Mouse (Mus musculus) kidney, embryonic 15.5 days (tissue): ENCODE data around the gene Ush1g. TPM values are rescaled to one million over a fixed set of nuclear protein-coding genes. Genes with fewer than 3 reads are reported as not detected.

ENCODE experiments used
- ATAC-seq: fragments of 200-750 bp; cut with Nextera tagmentation; replicated peaks from 2 replicates; pipeline ENCODE4 v1.8.0; 2017; ENCODE audit warnings: moderate TSS enrichment; ENCODE audit not compliant: low FRiP score
- H3K27ac ChIP-seq: fragments of 300-500 bp; sonication (generic); 2 replicates; pipeline ENCODE4 v1.5.1; 2015; ENCODE audit warnings: mild to moderate bottlenecking, inconsistent platforms
- H3K27me3 ChIP-seq: fragments of 300-500 bp; sonication (generic); 2 replicates; pipeline ENCODE4 v1.6.1; 2015; ENCODE audit warnings: inconsistent platforms
- H3K36me3 ChIP-seq: fragments of 300-500 bp; sonication (generic); 2 replicates; pipeline ENCODE4 v1.6.1; 2015; ENCODE audit warnings: inconsistent platforms
- H3K4me1 ChIP-seq: fragments of 300-500 bp; sonication (generic); 2 replicates; pipeline ENCODE4 v1.6.1; 2015; ENCODE audit warnings: inconsistent platforms
- H3K4me2 ChIP-seq: fragments of 300-500 bp; sonication (generic); 2 replicates; pipeline ENCODE4 v1.6.1; 2015; ENCODE audit warnings: moderate library complexity, mild to moderate bottlenecking, inconsistent platforms
- H3K4me3 ChIP-seq: fragments of 300-500 bp; sonication (generic); replicated peaks from 2 replicates; pipeline ENCODE4 v1.5.1; 2015; ENCODE audit warnings: mild to moderate bottlenecking, inconsistent platforms
- H3K9ac ChIP-seq: fragments of 300-500 bp; sonication (generic); 2 replicates; pipeline ENCODE4 v1.6.1; 2015; ENCODE audit warnings: mild to moderate bottlenecking, inconsistent platforms
- H3K9me3 ChIP-seq: fragments of 300-500 bp; sonication (generic); replicated peaks from 2 replicates; pipeline ENCODE4 v1.6.1; 2016; ENCODE audit warnings: inconsistent platforms
- WGBS: fragments of 180-500 bp; shearing (Covaris S2); methylation state at CpG from one replicate; pipeline ENCODE4 v1.1.7; 2015; ENCODE audit warnings: mixed read lengths; 5-methylcytosine and 5-hydroxymethylcytosine counted together
- polyA plus RNA-seq: library from polyadenylated mRNA; unstranded; fragments of >200 nt; fragmentation: Nextera tagmentation; extraction: Ambion mirVana; gene quantifications from 2 replicates; pipeline ENCODE4 v1.2.1, GENCODE M21; 2015

The Ush1g gene
- polyA plus RNA-seq, 1 experiment from 2014 or later = not detected

- Histone ChIP-seq H3K4me2 (peak within 1 kb of the TSS; percentile 68), H3K36me3 (no peaks in the 10 kb centered on the region), H3K9ac (peak within 1 kb of the TSS; percentile 0), H3K4me1 (peaks cover 13% of the 10 kb centered on the region), H3K9me3 (no peaks in the 10 kb centered on the region), H3K4me3 (peak within 1 kb of the TSS; percentile 40), H3K27me3 (peaks cover 45% of the 10 kb centered on the region), H3K27ac (no peak within 1 kb of the TSS)
- ATAC-seq = peak; percentile 81
- under 1% methylated on average over 44 of the region's 44 CpGs for WGBS
Measured at GRCm38 (mm10) chr11:115297214-115297826, 24.5 kb downstream of the Ush1g start, which contains the start of gene Fads6. Gene Fads6, minus strand, starts transcription at chr11:115297663.

- Histone ChIP-seq H3K27ac (no peak overlapping the region), H3K4me3 (peak overlapping the region; percentile 40), H3K4me2 (peak overlapping the region; percentile 68), H3K9ac (peak overlapping the region; percentile 0), H3K36me3 (no peaks in the 10 kb centered on the region), H3K9me3 (no peaks in the 10 kb centered on the region), H3K4me1 (peaks cover 17% of the 10 kb centered on the region), H3K27me3 (peaks cover 45% of the 10 kb centered on the region)
- ATAC-seq = no peak; the same call in 1 of the 2 replicates
- 54% methylated on average over 21 of the region's 21 CpGs for WGBS
Measured at GRCm38 (mm10) chr11:115296471-115297210, 25.2 kb downstream of the Ush1g start.

- Histone ChIP-seq H3K9me3 (no peaks in the 10 kb centered on the region), H3K9ac (no peak overlapping the region), H3K27ac (no peak overlapping the region), H3K4me1 (peaks cover 18% of the 10 kb centered on the region), H3K4me3 (no peak overlapping the region), H3K27me3 (peaks cover 45% of the 10 kb centered on the region), H3K4me2 (no peak overlapping the region), H3K36me3 (no peaks in the 10 kb centered on the region)
- no peak for ATAC-seq
- 82% methylated on average over 11 of the region's 11 CpGs for WGBS
Measured at GRCm38 (mm10) chr11:115295939-115296338, 25.9 kb downstream of the Ush1g start.

- Histone ChIP-seq H3K4me2 (no peak overlapping the region), H3K9me3 (no peaks in the 10 kb centered on the region), H3K4me3 (no peak overlapping the region), H3K27ac (no peak overlapping the region), H3K4me1 (peaks cover 27% of the 10 kb centered on the region), H3K27me3 (peaks cover 24% of the 10 kb centered on the region), H3K9ac (no peak overlapping the region), H3K36me3 (no peaks in the 10 kb centered on the region)
- WGBS = 64% methylated on average over 14 of the region's 14 CpGs
- ATAC-seq = no peak
Measured at GRCm38 (mm10) chr11:115292631-115293375, 29.0 kb downstream of the Ush1g start.

GRCm38 (mm10) chr11:115291503-115291902 lies 30.3 kb downstream of the Ush1g start:
- no peak for ATAC-seq
- Histone ChIP-seq H3K27ac (no peak overlapping the region), H3K4me1 (peaks cover 15% of the 10 kb centered on the region), H3K4me2 (no peak overlapping the region), H3K9ac (no peak overlapping the region), H3K4me3 (no peak overlapping the region), H3K36me3 (no peaks in the 10 kb centered on the region), H3K27me3 (peaks cover 11% of the 10 kb centered on the region), H3K9me3 (no peaks in the 10 kb centered on the region)
- 71% methylated on average over 10 of the region's 10 CpGs for WGBS

GRCm38 (mm10) chr11:115290919-115291318 lies 30.9 kb downstream of the Ush1g start:
- Histone ChIP-seq H3K27ac (0 out of 2 replicates have a peak overlapping the region, but pooled peaks have one; percentile 23), H3K4me1 (peaks cover 15% of the 10 kb centered on the region), H3K9me3 (no peaks in the 10 kb centered on the region), H3K27me3 (peaks cover 6% of the 10 kb centered on the region; the same call in 1 of the 2 replicates), H3K4me3 (no peak overlapping the region), H3K36me3 (no peaks in the 10 kb centered on the region), H3K4me2 (no peak overlapping the region), H3K9ac (no peak overlapping the region)
- no peak; the same call in 1 of the 2 replicates for ATAC-seq
- 47% methylated on average over 6 of the region's 6 CpGs for WGBS

- Histone ChIP-seq H3K4me2 (no peak overlapping the region), H3K9me3 (no peaks in the 10 kb centered on the region), H3K4me1 (peaks cover 17% of the 10 kb centered on the region), H3K4me3 (no peak overlapping the region), H3K9ac (no peak overlapping the region), H3K27ac (0 out of 2 replicates have a peak overlapping the region, but pooled peaks have one; percentile 23), H3K36me3 (no peaks in the 10 kb centered on the region), H3K27me3 (0 out of 2 replicates have a peak, but pooled peaks cover 3% of the 10 kb centered on the region)
- no peak for ATAC-seq
- WGBS = 82% methylated on average over 1 of the region's 1 CpGs
Measured at GRCm38 (mm10) chr11:115290314-115290713, 31.5 kb downstream of the Ush1g start.

GRCm38 (mm10) chr11:115289885-115290284 lies 32.0 kb downstream of the Ush1g start:
- ATAC-seq = no peak
- Histone ChIP-seq H3K9ac (no peak overlapping the region), H3K36me3 (no peaks in the 10 kb centered on the region), H3K4me2 (no peak overlapping the region), H3K27ac (no peak overlapping the region), H3K4me3 (no peak overlapping the region), H3K9me3 (no peaks in the 10 kb centered on the region), H3K4me1 (peaks cover 17% of the 10 kb centered on the region), H3K27me3 (0 out of 2 replicates have a peak, but pooled peaks cover 3% of the 10 kb centered on the region)
- 66% methylated on average over 8 of the region's 8 CpGs for WGBS

- no peak overlapping the region for H3K27ac ChIP-seq
- no peaks in the 10 kb centered on the region for H3K9me3 ChIP-seq
- WGBS = 71% methylated on average over 2 of the region's 2 CpGs
- ATAC-seq = no peak
- H3K36me3 ChIP-seq = no peaks in the 10 kb centered on the region
- H3K4me1 ChIP-seq = peaks cover 17% of the 10 kb centered on the region
- H3K4me2 ChIP-seq = no peak overlapping the region
- H3K9ac ChIP-seq = no peak overlapping the region
- no peak overlapping the region for H3K4me3 ChIP-seq
- 0 out of 2 replicates have a peak, but pooled peaks cover 3% of the 10 kb centered on the region for H3K27me3 ChIP-seq
Measured at GRCm38 (mm10) chr11:115288305-115288704, 33.5 kb downstream of the Ush1g start.

- peaks cover 17% of the 10 kb centered on the region for H3K4me1 ChIP-seq
- H3K9ac ChIP-seq = no peak overlapping the region
- ATAC-seq = no peak
- no peak overlapping the region for H3K4me3 ChIP-seq
- H3K27me3 ChIP-seq = 0 out of 2 replicates have a peak, but pooled peaks cover 3% of the 10 kb centered on the region
- H3K4me2 ChIP-seq = no peak overlapping the region
- 89% methylated on average over 5 of the region's 5 CpGs for WGBS
- no peaks in the 10 kb centered on the region for H3K36me3 ChIP-seq
- H3K27ac ChIP-seq = no peak overlapping the region
- no peaks in the 10 kb centered on the region for H3K9me3 ChIP-seq
Measured at GRCm38 (mm10) chr11:115287386-115287785, 34.5 kb downstream of the Ush1g start.

GRCm38 (mm10) chr11:115286201-115286993 lies 35.4 kb downstream of the Ush1g start:
- Histone ChIP-seq H3K27ac (no peak overlapping the region), H3K4me3 (no peak overlapping the region), H3K9me3 (no peaks in the 10 kb centered on the region), H3K36me3 (no peaks in the 10 kb centered on the region), H3K9ac (no peak overlapping the region), H3K4me1 (peaks cover 14% of the 10 kb centered on the region), H3K4me2 (no peak overlapping the region), H3K27me3 (0 out of 2 replicates have a peak, but pooled peaks cover 3% of the 10 kb centered on the region)
- WGBS = 75% methylated on average over 19 of the region's 19 CpGs
- ATAC-seq = no peak
